Mouse (Mus musculus): ENCODE measurements around the gene Bptf. TPM values are rescaled to one million over a fixed set of nuclear protein-coding genes. Genes with fewer than 3 reads are reported as not detected.

The Bptf gene
- total and polyA plus RNA-seq, 3 experiments: 22.1 to 63.9 (median 28.0) TPM

GRCm38 (mm10) chr11:107130879-107131748, 813 bp downstream of the Bptf start:
- peak overlapping the region; percentile 77 to 92 (median 89) for H3K4me3 ChIP-seq (replicated peaks in 1 of 3; ENCODE audit: low read depth in 2 of 3, low read length in 2 of 3, poor library complexity in 1 of 3)
- peaks cover 41% of the 10 kb centered on the region for H3K79me2 ChIP-seq (replicated peaks; ENCODE audit: control insufficient read depth, extremely low read depth, insufficient read depth, poor library complexity, severe bottlenecking)
- H3K4me1 ChIP-seq (ENCODE audit: control insufficient read depth in 1 of 2, insufficient read depth in 2 of 2): peaks cover 0 to 45% of the 10 kb centered on the region in 2 experiments; a peak in 2 of 4 replicates
- in situ Hi-C loops (cut with MboI; ENCODE audit: low pct_ligation_motif_present, low pct_unique_long_range_greater_than_20kb, low sequenced_read_pairs) (no loop called here), dilution Hi-C loops (cut with MboI; ENCODE audit: extremely low pct_ligation_motif_present, extremely low pct_unique_long_range_greater_than_20kb, low sequenced_read_pairs) (no loop called here)
- peak overlapping the region; percentile 87 for H3K4me2 ChIP-seq (ENCODE audit: insufficient read depth, low read depth, poor library complexity, severe bottlenecking)
- DNase-seq (ENCODE audit: extremely low read depth): peak; percentile 61
- H3K9ac ChIP-seq (ENCODE audit: insufficient read depth, low read depth): peak overlapping the region; percentile 98
- H3K27ac ChIP-seq (ENCODE audit: insufficient read depth, low read depth): peak overlapping the region; percentile 62
- no peaks in the 10 kb centered on the region for H3K27me3 ChIP-seq (replicated peaks)
- no peaks in the 10 kb centered on the region for H3K9me3 ChIP-seq (replicated peaks; ENCODE audit: low read length)
- H3K36me3 ChIP-seq (replicated peaks in 1 of 2; ENCODE audit: control insufficient read depth in 1 of 2, insufficient read depth in 1 of 2, low read length in 1 of 2): peaks cover 0 to 13% of the 10 kb centered on the region in 2 experiments
- no peak for TF ChIP-seq E2F4 (IDR thresholded peaks at IDR 0.05; ENCODE audit: insufficient replicate concordance, low read depth, low read length)
- peak; percentile 69 for TF ChIP-seq MAZ (IDR thresholded peaks at IDR 0.05; ENCODE audit: low read depth, low read length)
- TF ChIP-seq MYC (IDR thresholded peaks at IDR 0.05; ENCODE audit: low read depth, low read length): 0 out of 2 replicates have a peak, but pooled peaks have one; percentile 34
- no peak for TF ChIP-seq MEF2A (IDR thresholded peaks at IDR 0.05; ENCODE audit: borderline replicate concordance, low read depth, low read length)
- no peak for TF ChIP-seq ZMIZ1 (IDR thresholded peaks at IDR 0.05; ENCODE audit: low read depth, low read length)
- no peak for TF ChIP-seq NELFE (IDR thresholded peaks at IDR 0.05; ENCODE audit: low read depth, low read length)
- TF ChIP-seq HCFC1 (IDR thresholded peaks at IDR 0.05; ENCODE audit: low read depth, low read length): peak; percentile 38
- TF ChIP-seq UBTF (IDR thresholded peaks at IDR 0.05; ENCODE audit: low read depth, low read length): peak; percentile 19; the same call in 1 of the 2 replicates
- no peak for TF ChIP-seq SMC3 (IDR thresholded peaks at IDR 0.05; ENCODE audit: low read depth, low read length)
- peak; percentile 77 for TF ChIP-seq ZNF384 (IDR thresholded peaks at IDR 0.05; ENCODE audit: low read depth, low read length)
- no peak for TF ChIP-seq BHLHE40 (IDR thresholded peaks at IDR 0.05; ENCODE audit: low read depth, low read length)
- TF ChIP-seq SIN3A (IDR thresholded peaks at IDR 0.05; ENCODE audit: low read length): peak; percentile 92
- TF ChIP-seq ELF1 (IDR thresholded peaks at IDR 0.05; ENCODE audit: low read depth, low read length): no peak
- peak; percentile 90; the same call in 1 of the 2 replicates for TF ChIP-seq CHD1 (IDR thresholded peaks at IDR 0.05; ENCODE audit: low read depth, low read length)
- TF ChIP-seq ZKSCAN1 (IDR thresholded peaks at IDR 0.05; ENCODE audit: borderline replicate concordance, low read depth, low read length): no peak
- TF ChIP-seq POLR2A (IDR thresholded peaks at IDR 0.05; ENCODE audit: low read depth, low read length): peak; percentile 37; the same call in 1 of the 2 replicates
- TF ChIP-seq USF2 (conservative IDR thresholded peaks at IDR 0.05; ENCODE audit: low read depth, low read length): no peak
- no peak for TF ChIP-seq ZC3H11A (IDR thresholded peaks at IDR 0.05; ENCODE audit: low read depth, low read length)
- TF ChIP-seq POLR2AphosphoS2 (IDR thresholded peaks at IDR 0.05; ENCODE audit: low read depth, low read length): no peak
- peak; percentile 30; the same call in 1 of the 2 replicates for TF ChIP-seq TCF12 (IDR thresholded peaks at IDR 0.05; ENCODE audit: low read depth, low read length)
- TF ChIP-seq ETS1 (conservative IDR thresholded peaks at IDR 0.05; ENCODE audit: low read depth, low read length): no peak
- peak; percentile 66 for TF ChIP-seq MXI1 (IDR thresholded peaks at IDR 0.05; ENCODE audit: low read depth, low read length)

All from CH12.LX (cell line).